Mouse (Mus musculus) hindbrain, embryonic 11.5 days (tissue): Measurements from ENCODE around the gene Polg2. TPM values are rescaled to one million over a fixed set of nuclear protein-coding genes. Genes with fewer than 3 reads are reported as not detected.
"Not testable (repeated sequence)": the region's sequence is repeated elsewhere in the genome, so short reads cannot be mapped to it uniquely, and the experiment has no call there.

Experiments
- ATAC-seq: fragments of 200-750 bp; cut with Nextera tagmentation; 2 replicates; pipeline ENCODE4 v1.8.0; 2017; ENCODE audit warnings: mild to moderate bottlenecking, moderate TSS enrichment, moderate library complexity; ENCODE audit not compliant: low FRiP score
- DNase-seq: peaks from one replicate; pipeline ENCODE4 v3.0.0-alpha.2; 2015; ENCODE audit warnings: low spot score
- H3K27ac ChIP-seq: fragments of 300-500 bp; sonication (generic); 2 replicates; pipeline ENCODE4 v1.5.1; 2014; ENCODE audit warnings: mild to moderate bottlenecking, low read depth, low read length
- H3K27me3 ChIP-seq: fragments of 300-500 bp; sonication (generic); 2 replicates; pipeline ENCODE4 v1.6.1; 2014; ENCODE audit warnings: mild to moderate bottlenecking, low read length, moderate library complexity, mixed read lengths; ENCODE audit not compliant: control insufficient read depth, insufficient read depth
- H3K36me3 ChIP-seq: fragments of 300-500 bp; sonication (generic); 2 replicates; pipeline ENCODE4 v1.6.1; 2014; ENCODE audit warnings: mild to moderate bottlenecking, low read length, moderate library complexity, mixed read lengths; ENCODE audit not compliant: control insufficient read depth, insufficient read depth
- H3K4me1 ChIP-seq: fragments of 300-500 bp; sonication (generic); replicated peaks from 2 replicates; pipeline ENCODE4 v1.6.1; 2014; ENCODE audit warnings: low read length, mixed read lengths; ENCODE audit not compliant: control insufficient read depth, insufficient read depth
- H3K4me2 ChIP-seq: fragments of 300-500 bp; sonication (generic); replicated peaks from 2 replicates; pipeline ENCODE4 v1.6.1; 2014; ENCODE audit warnings: mild to moderate bottlenecking, low read depth, low read length
- H3K4me3 ChIP-seq: fragments of 300-500 bp; sonication (generic); 2 replicates; pipeline ENCODE4 v1.5.1; 2014; ENCODE audit warnings: low read depth, low read length
- H3K9ac ChIP-seq: fragments of 300-500 bp; sonication (generic); 2 replicates; pipeline ENCODE4 v1.6.1; 2014; ENCODE audit warnings: low read depth, low read length
- H3K9me3 ChIP-seq: fragments of 300-500 bp; sonication (generic); 2 replicates; pipeline ENCODE4 v1.6.1; 2016; ENCODE audit warnings: low read length; ENCODE audit not compliant: control insufficient read depth
- WGBS: fragments of 180-500 bp; shearing (Covaris S2); extraction: QIAGEN DNeasy Blood & Tissue Kit; methylation state at CpG from one replicate; pipeline ENCODE4 v1.1.7; 2014; 5-methylcytosine and 5-hydroxymethylcytosine counted together
- polyA plus RNA-seq: library from polyadenylated mRNA; unstranded; fragments of >200 nt; fragmentation: Nextera tagmentation; extraction: Ambion mirVana; gene quantifications from 2 replicates; pipeline ENCODE4 v1.2.1, GENCODE M21; 2014

The Polg2 gene
- polyA plus RNA-seq, 1 experiment from 2014 or later, result 11.0 TPM

DNA sequence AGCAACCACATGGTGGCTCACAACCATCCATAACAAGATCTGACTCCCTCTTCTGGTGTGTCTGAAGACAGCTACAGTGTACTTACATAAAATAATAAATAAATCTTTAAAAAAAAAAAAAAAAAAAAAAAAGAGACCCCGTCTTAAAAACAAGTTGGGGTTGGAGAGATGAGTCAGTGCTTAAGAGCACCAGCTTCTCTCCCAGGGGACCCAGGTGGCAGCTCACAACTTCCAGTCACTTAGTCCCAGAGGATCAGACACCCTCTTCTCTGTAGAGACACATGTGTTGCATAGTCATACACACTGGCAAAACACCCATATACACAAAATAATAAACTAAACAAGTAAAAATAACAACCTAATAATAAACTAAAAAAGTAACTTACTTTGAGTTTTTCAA is 28.1 kb upstream of the Polg2 start:
- not testable (repeated sequence) for H3K9me3 ChIP-seq, H3K9ac ChIP-seq, DNase-seq, H3K27ac ChIP-seq, H3K4me3 ChIP-seq, ATAC-seq, H3K4me2 ChIP-seq, H3K4me1 ChIP-seq, H3K36me3 ChIP-seq, H3K27me3 ChIP-seq
- 79% methylated on average over 1 of the region's 1 CpGs for WGBS

DNA sequence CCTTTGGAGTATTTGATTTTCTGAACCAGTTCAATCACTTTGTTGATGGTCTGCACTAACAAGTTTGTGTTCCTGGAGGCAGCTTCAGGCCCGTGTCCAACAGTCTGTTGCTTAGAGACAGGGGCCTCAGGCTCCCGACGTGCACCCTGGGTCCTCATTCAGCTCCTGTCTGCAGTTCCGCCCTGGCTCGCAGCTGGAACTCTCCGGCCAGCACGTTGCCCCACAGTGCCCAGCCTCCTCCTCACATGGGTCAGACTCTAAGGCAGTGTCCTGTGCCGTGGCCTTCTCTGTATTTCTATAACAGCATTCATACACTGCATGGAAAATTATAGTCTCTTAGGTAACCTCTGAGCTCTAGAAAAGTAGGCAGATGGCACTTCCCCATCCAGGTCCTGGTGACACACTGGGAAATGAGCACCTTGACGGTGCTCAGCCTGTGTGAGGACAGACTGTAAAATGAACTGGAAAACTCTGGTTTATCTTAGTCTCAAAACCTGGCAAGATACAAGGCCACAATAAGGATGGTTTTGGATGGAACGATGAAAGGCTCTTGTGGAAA is 22.8 kb upstream of the Polg2 start:
- H3K4me1 ChIP-seq, result no peaks in the 10 kb centered on the region
- 85% methylated on average over 10 of the region's 10 CpGs for WGBS
- no peak overlapping the region for H3K9ac ChIP-seq
- H3K27me3 ChIP-seq, result no peaks in the 10 kb centered on the region
- no peaks in the 10 kb centered on the region for H3K9me3 ChIP-seq
- no peak overlapping the region for H3K4me2 ChIP-seq
- ATAC-seq (no peak), DNase-seq (no peak)
- no peak overlapping the region for H3K4me3 ChIP-seq
- H3K27ac ChIP-seq, result no peak overlapping the region
- H3K36me3 ChIP-seq, result peaks cover 9% of the 10 kb centered on the region

DNA sequence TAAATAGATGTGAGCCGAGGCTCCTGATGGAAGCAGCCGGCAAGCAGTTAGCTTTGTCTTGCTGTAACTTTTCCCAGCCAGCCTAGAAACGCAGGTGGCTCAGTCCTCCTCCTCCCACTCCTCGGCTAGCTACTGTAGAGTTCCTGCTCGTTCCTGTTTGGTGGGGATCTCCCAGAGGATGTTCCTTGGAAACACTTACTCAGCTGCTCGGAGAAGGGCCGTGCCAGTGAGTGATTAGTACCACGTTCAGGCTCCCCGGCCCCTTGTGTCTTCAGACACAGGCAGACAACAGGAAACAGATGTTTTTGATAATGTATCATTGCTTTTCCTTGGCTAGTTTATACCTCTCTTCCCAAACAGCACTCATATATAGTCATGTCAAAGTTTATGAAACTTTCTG is 16.3 kb upstream of the Polg2 start:
- no peak overlapping the region for H3K27ac ChIP-seq
- WGBS, result 67% methylated on average over 9 of the region's 9 CpGs
- H3K36me3 ChIP-seq, result peaks cover 6% of the 10 kb centered on the region

DNA sequence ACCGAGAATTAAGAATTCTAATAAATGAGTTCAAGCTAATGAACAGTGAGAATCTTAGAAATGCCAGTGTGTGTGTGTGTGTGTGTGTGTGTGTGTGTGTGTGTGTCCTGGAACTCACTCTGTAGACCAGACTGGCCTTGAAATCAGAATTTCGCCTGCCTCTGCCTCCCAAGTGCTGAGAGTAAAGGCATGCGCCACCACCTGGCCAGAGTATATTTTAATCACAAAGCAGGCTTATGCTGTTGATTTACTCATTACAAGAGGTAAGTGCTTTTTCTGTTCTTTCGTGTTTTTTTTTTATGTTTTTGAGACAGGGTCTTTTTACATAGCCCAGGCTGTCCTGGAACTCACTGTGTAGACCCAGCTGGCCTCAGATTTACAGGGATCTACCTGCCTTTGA is 14.5 kb upstream of the Polg2 start:
- H3K36me3 ChIP-seq, result peaks cover 6% of the 10 kb centered on the region

More for the DNA sequence above, 16.3 kb upstream of the Polg2 start:
- no peaks in the 10 kb centered on the region for H3K27me3 ChIP-seq
- ATAC-seq (no peak), DNase-seq (no peak)
- no peaks in the 10 kb centered on the region for H3K9me3 ChIP-seq
- no peaks in the 10 kb centered on the region for H3K4me1 ChIP-seq
- H3K9ac ChIP-seq, result no peak overlapping the region
- H3K4me3 ChIP-seq, result no peak overlapping the region
- H3K4me2 ChIP-seq, result no peak overlapping the region

DNA sequence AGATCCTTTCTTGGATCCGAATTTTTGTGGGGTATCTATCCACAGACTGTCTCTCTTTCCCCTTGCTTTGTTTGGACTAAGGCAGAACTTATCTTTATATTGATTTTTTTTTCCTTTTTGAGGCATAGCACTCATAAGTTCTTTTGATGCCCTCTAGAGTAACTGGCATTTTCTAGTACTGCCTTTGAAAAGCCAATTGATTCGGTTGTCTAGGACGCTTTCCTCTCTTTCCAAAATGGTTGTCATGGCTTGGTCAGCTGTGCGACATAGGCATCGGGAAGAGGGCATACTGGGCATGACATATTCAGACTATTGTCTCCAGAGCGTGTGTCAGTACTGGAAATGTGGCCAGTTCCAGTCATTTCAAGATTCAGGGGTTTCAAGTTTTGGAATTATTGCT is 10.3 kb upstream of the Polg2 start:
- H3K9me3 ChIP-seq, result no peaks in the 10 kb centered on the region
- H3K4me3 ChIP-seq, result peak overlapping the region; percentile 98
- WGBS, result 1% methylated on average over 6 of the region's 6 CpGs
- peak overlapping the region; percentile 98 for H3K27ac ChIP-seq
- H3K4me2 ChIP-seq, result peak overlapping the region; percentile 62
- peak overlapping the region; percentile 100 for H3K9ac ChIP-seq
- DNase-seq (peak; percentile 61), ATAC-seq (no peak)
- 0 out of 2 replicates have a peak, but pooled peaks cover 2% of the 10 kb centered on the region for H3K4me1 ChIP-seq
- H3K27me3 ChIP-seq, result no peaks in the 10 kb centered on the region
- H3K36me3 ChIP-seq, result peaks cover 5% of the 10 kb centered on the region; the same call in 1 of the 2 replicates

More for the DNA sequence above, 14.5 kb upstream of the Polg2 start:
- H3K27ac ChIP-seq, result no peak overlapping the region
- H3K9me3 ChIP-seq, result no peaks in the 10 kb centered on the region
- WGBS, result 76% methylated on average over 4 of the region's 4 CpGs
- H3K4me2 ChIP-seq, result no peak overlapping the region
- no peaks in the 10 kb centered on the region for H3K27me3 ChIP-seq
- H3K9ac ChIP-seq, result no peak overlapping the region
- no peak overlapping the region for H3K4me3 ChIP-seq
- DNase-seq (no peak), ATAC-seq (no peak)
- H3K4me1 ChIP-seq, result no peaks in the 10 kb centered on the region

DNA sequence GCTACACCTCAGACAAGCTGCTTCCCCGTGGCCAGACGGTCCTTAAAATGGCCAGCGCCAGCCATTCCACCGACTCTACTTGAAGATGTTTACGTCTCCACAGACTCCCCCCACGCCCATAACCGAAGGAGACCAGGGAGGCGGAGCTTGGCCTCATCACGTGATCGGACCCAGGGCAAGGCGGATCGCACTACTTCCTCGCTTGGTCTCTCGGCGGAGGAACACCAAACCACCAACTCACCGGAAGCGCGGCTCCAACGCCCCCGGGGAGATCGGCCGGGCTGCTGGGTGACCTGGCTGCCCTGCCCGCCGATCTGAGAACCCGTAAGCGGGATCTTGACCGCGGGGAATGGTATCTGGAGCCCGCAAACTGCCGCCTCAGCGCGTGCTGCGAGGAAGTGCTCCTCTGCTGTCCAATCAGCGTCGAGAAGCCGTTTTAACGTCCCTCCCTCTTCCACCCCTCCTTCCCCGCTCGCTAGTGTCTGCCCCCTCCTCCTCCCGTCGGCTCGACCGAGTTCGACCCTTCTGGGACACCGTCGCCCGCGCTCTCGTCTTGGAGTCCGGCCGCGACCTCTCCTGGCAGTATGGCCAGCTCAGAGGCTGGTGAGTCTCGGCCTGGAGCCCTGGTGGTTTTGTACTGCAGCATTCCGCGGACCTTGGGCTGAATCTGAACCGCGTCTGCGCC is 9.6 kb upstream of the Polg2 start, which contains the start of the genes Ddx5 and Cep95:
Gene Ddx5, minus strand, starts transcription at position 411 of the 685 bp plus-strand sequence.
Gene Cep95, plus strand, starts transcription at position 478 of the 685 bp plus-strand sequence.
- Histone ChIP-seq H3K9ac (peak within 1 kb of the TSS; percentile 100), H3K9me3 (no peaks in the 10 kb centered on the region), H3K36me3 (peaks cover 5% of the 10 kb centered on the region; the same call in 1 of the 2 replicates), H3K27ac (peak within 1 kb of the TSS; percentile 98), H3K4me3 (peak within 1 kb of the TSS; percentile 98), H3K4me2 (peak within 1 kb of the TSS; percentile 62), H3K4me1 (0 out of 2 replicates have a peak, but pooled peaks cover 2% of the 10 kb centered on the region), H3K27me3 (no peaks in the 10 kb centered on the region)
- peak; percentile 93 for ATAC-seq
- WGBS, result under 1% methylated on average over 58 of the region's 58 CpGs
- DNase-seq, result peak; percentile 96

DNA sequence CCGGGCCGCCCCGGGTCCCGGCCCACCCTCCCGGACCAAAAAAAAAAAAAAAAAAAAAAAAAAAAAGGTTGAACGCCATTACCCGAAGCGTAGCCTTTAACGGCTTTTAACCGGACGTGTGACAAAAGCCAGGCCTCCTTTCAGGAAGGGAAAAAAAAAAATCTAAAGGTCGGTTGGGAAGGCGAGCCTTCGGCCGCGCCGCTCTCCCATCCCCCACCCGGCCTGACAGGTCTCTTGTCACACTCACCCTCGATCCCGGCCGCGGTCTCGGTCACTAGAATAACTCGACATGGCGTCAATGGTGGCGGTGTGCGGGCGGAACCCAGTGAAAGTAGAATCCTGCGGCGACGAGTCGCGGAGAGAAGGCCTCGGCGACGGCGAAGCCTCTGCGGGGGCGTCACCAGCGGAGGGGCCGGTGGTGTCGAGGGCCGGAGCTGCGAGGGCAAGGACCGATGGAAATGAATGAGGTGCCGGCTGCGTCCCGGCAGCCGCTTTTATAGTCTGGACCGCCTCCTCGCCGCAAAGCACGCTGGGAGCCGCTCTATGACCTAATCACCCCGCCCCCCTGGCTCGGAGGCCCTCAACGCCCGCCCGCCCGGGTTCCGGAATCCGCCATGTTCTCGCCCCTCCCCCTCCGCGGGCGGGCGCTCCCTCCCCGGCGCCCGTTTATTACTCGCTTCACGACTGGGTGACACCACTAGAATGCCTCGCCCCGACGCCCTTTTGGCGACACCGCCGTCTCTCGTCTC is 8.9 kb upstream of the Polg2 start:
- Histone ChIP-seq H3K27me3 (no peaks in the 10 kb centered on the region), H3K36me3 (peaks cover 9% of the 10 kb centered on the region), H3K4me3 (peak overlapping the region; percentile 98), H3K4me2 (peak overlapping the region; percentile 62), H3K9me3 (no peaks in the 10 kb centered on the region), H3K4me1 (0 out of 2 replicates have a peak, but pooled peaks cover 2% of the 10 kb centered on the region), H3K9ac (peak overlapping the region; percentile 100), H3K27ac (peak overlapping the region; percentile 98)
- ATAC-seq (peak; percentile 86), DNase-seq (peak; percentile 99)
- under 1% methylated on average over 66 of the region's 79 CpGs for WGBS

DNA sequence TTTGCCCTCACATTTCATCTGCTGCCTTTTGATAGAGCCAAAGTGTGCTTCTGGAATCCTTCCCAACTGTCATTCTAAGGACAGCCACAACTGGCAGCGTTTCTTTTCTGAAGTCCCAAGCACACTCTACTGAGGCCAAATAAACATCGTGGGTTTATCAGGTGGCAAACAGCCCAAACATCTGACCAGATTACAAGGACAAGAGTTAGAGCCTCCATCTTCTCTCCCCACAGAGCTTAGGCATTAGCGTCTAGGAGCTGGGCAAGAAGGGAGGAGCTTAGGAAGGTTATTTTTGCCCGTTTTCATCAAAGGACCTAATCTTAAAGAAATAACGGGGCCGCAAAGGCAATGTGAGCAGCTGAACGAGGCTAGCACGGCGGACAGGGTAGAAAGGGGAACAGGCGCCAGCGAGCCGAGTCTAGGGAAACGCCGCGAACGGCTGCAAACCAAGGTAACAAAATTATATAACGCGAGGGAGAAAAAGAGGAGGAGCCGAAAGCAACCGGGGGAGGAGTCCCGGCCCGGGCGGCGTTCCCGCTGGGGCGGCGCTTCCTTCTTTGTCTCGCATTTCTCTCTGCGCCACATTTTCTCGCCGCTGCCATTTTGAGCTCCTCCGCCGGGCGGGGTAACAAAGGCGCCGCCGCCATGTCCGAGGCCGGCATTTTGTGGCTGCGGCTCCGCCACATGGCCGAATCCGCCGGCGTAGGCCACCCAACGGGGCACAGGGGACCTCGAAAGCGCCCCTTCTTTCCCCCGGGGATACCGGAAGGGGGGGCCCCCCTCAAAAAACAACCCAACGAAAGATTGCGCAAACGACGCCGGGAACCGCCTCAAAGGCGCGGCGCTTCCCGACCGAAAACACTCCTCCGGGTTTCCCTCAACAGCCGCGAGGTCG is 8.0 kb upstream of the Polg2 start:
- ATAC-seq (no peak), DNase-seq (peak; percentile 85)
- WGBS, result under 1% methylated on average over 65 of the region's 65 CpGs
- H3K27me3 ChIP-seq, result no peaks in the 10 kb centered on the region
- H3K9ac ChIP-seq, result peak overlapping the region; percentile 100
- no peaks in the 10 kb centered on the region for H3K9me3 ChIP-seq
- H3K36me3 ChIP-seq, result peaks cover 12% of the 10 kb centered on the region
- H3K4me2 ChIP-seq, result peak overlapping the region; percentile 45
- H3K4me1 ChIP-seq, result 0 out of 2 replicates have a peak, but pooled peaks cover 2% of the 10 kb centered on the region
- peak overlapping the region; percentile 98 for H3K27ac ChIP-seq
- H3K4me3 ChIP-seq, result peak overlapping the region; percentile 98
